Mouse (Mus musculus): ENCODE measurements around the gene Cd40lg. TPM values are rescaled to one million over a fixed set of nuclear protein-coding genes. Genes with fewer than 3 reads are reported as not detected.

The Cd40lg gene
- total RNA-seq (2023): under 1 TPM in 1 of 2 experiments, not detected in 1; 0.43 TPM

GRCm38 (mm10) chrX:57211876-57212275 is at the start of gene Cd40lg:
TSS of gene Cd40lg (plus strand) at chrX:57212143.

Other genes with a start within 250 kb of the Cd40lg start
- gene Brs3, start 169.1 kb upstream of the Cd40lg start, total RNA-seq (2023): not detected
- gene Htatsf1, start 158.6 kb upstream of the Cd40lg start, total RNA-seq (2023): 10 to 100 TPM; 22.7 to 32.5 TPM
- not detected for gene Vgll1, start 124.0 kb upstream of the Cd40lg start, total RNA-seq (2023)
- 100 to 1,000 TPM; 109 to 114 TPM for gene Arhgef6, start 126.6 kb downstream of the Cd40lg start, total RNA-seq (2023)
- gene Rbmx, start 180.9 kb downstream of the Cd40lg start, total RNA-seq (2023): 10 to 100 TPM; 30.9 to 35.0 TPM
- not detected for gene Gm364, start 197.0 kb downstream of the Cd40lg start, total RNA-seq (2023)